Mouse (Mus musculus): ENCODE measurements around the gene Pstpip1.

The Pstpip1 gene

DNA sequence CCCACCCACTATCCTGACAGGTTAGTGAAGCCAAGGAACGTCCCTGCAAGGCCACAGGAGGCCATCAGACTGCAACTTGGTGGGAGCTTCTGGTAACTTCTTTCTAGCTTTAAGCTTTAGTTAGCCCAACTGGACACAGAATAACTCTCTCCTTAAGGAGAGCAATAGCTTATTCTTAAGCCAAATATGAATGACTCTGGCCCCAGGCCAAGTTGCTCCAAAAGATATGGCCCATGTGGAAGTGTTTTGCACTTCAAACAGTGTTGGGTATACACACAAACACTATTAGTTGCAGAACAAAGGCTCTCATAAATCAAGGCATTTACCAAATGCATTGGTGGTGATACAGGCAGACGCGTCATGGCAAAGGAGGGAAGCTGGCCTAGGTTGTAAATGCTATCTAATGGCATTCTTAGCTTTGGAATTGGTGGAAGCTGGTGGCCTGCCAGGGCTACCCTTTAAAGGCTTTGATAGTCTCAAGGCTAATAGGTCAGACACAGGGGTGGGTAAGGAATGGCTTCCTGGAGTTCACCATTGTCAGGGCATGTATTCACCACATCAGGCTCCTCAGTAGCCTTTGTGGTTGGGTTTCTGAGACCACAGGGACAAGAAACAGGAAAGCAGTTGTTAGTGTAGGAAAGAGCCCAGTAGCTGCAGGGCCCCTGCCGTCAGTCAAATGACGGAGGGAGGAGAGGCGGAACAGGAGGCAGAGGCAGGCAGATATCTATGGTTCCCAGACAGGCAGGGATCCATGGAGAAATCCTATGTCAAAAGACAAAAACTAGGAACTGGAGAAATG lies 16.7 kb downstream of the Pstpip1 start:
- DNase-seq (ENCODE audit: low spot score in 2 of 2), result no peak

DNA sequence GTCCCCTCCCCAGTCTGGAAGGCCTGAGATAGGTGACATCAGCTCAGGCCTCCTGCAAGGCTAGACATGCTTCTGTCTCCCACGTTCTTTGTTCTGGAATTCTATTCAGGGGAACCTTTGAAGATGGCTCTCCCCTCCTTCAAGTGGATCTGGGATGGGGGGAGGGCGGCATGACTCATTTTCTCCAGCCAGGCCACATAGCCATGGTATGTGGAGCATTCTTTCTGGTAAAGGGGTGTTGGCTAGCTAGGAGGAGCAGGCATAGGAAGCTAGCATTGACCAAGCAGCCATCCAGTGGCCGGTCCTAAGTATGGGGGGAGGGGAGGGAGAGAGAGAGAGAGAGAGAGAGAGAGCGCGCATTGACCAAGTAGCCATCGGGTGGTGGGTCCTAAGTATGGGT lies 17.8 kb downstream of the Pstpip1 start:
- DNase-seq (ENCODE audit: low spot score in 2 of 2), result no peak

GRCm38 (mm10) chr9:56108174-56108573 lies 18.4 kb downstream of the Pstpip1 start:
- no peak for DNase-seq (ENCODE audit: low spot score in 2 of 2)

DNA sequence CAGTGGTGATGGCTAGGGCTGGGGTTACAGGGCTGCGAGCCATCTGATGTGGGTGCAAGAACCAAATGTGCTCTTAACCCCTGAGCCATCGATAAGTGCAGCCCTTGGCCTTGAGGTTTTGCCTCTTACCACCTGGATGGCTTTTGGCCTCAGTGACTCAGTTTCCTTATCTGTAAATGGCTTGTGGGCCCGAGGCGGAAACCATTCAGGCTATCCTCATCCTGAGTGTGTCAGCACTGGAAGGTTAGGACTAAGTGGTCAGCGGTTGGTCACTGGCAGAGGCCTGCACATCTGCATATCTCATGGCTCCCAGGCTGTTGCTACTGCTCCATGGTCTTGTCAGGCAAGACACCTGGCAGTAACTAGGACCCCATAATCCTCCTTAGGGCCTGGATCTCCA lies 28.3 kb downstream of the Pstpip1 start:
- DNase-seq (ENCODE audit: low spot score in 2 of 2), result no peak

DNA sequence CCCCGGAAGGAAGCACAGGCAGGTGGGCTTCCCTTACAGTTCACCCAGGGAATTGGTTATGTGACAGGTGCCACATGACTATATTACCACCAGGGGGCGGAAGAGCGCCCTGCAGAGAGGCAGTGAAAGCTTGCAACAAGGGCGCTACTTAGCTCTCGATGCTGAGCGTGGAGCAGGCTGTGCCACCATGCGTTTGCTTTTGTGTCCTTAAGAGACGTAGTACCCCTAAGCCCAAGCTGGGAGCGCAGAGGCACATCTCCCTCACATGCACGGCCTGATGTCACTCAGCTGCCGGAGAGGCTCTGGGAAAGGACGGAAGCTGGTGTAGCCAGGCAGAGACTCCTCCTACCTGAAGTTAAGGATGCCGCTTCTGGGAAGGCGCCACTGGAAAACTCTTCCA lies 28.8 kb downstream of the Pstpip1 start:
- peak; percentile 23 to 71 for DNase-seq (ENCODE audit: low spot score in 2 of 2)

DNA sequence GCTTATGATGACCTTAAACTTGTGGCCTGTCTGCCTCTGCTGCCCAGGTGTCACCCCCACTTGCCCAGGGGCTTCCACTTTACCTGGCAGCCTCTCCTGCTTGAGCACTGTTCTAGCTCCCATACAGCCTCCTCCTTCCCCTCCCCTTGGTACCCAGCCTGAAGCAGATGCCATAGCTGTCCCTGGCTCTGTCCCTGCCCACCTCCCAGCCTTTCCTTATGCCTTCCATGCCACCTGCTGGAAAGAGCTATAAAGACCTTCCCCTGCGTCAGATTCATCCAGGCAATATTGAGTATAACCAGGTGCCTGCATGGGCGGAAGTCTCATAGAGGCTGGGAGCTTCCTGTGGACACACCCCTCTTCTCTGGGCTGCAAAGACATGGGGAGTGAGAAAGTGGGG lies 29.9 kb downstream of the Pstpip1 start:
- no peak for DNase-seq (ENCODE audit: low spot score in 2 of 2)

- peak in 1 of 2 experiments; percentile 41 for DNase-seq (ENCODE audit: low spot score in 2 of 2)
Measured at GRCm38 (mm10) chr9:56121097-56121496, 31.3 kb downstream of the Pstpip1 start.

DNA sequence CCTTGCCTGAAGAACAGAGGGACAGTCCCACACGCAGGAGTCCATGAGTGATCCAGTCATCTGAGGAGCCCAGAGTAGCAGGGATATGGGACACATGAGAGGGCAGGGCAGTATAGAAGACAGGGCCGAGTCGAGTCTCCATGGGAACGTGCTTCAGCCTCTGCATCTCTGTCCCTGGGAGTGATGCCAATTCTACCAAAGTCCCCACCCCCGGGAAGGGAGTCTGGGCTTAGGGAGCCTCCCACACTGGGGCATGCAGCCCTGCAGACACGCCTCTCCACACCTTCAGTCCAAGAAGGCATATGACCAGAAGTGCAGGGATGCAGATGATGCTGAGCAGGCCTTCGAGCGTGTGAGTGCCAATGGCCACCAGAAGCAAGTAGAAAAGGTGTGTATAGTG lies 33.2 kb downstream of the Pstpip1 start:
- no peak for DNase-seq (ENCODE audit: low spot score in 2 of 2)

- no peak for DNase-seq (ENCODE audit: low spot score in 2 of 2)
Measured at GRCm38 (mm10) chr9:56123613-56124012, 33.9 kb downstream of the Pstpip1 start.

- DNase-seq (ENCODE audit: low spot score in 2 of 2), result no peak
Measured at GRCm38 (mm10) chr9:56124561-56124960, 34.8 kb downstream of the Pstpip1 start.

DNA sequence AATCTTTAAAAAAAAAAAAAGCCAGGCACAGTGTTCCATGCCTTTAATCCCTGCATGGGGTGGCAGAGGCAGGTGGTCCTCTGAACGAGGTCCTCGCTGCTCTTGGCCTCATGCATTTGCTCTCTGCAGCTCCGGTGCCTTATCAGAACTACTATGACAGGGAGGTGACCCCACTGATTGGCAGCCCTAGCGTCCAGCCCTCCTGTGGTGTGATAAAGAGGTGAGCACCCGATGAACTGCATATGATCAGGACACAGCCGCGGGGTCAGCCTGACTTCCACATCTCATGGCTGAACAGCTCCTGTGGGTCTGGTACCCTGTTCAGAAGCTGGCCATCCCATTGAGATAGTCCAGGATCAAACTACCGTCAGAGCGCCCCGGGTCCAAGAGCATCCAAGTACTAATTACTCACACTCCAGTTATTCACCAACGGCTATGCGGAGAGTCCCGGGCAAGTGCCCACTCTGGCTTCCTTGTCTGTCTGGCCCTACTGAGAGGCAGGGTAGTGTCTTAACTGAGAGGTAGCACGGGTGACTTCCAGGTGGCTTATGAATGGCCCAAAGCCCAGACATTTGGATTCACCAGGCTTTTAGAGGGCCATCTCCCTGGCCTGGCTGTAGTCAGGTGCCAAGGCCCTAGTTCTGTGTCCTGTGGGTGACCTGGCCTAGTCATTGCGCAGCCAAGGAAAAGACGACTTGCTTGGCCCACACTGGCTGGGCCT lies 36.9 kb downstream of the Pstpip1 start:
- no peak for DNase-seq (ENCODE audit: low spot score in 2 of 2)

- DNase-seq (ENCODE audit: low spot score in 2 of 2), result no peak
Measured at GRCm38 (mm10) chr9:56128331-56128730, 38.6 kb downstream of the Pstpip1 start.

GRCm38 (mm10) chr9:56129951-56130350 lies 40.2 kb downstream of the Pstpip1 start:
- no peak for DNase-seq (ENCODE audit: low spot score in 2 of 2)

GRCm38 (mm10) chr9:56130536-56130935 lies 40.8 kb downstream of the Pstpip1 start:
- DNase-seq (ENCODE audit: low spot score in 2 of 2), result no peak

DNA sequence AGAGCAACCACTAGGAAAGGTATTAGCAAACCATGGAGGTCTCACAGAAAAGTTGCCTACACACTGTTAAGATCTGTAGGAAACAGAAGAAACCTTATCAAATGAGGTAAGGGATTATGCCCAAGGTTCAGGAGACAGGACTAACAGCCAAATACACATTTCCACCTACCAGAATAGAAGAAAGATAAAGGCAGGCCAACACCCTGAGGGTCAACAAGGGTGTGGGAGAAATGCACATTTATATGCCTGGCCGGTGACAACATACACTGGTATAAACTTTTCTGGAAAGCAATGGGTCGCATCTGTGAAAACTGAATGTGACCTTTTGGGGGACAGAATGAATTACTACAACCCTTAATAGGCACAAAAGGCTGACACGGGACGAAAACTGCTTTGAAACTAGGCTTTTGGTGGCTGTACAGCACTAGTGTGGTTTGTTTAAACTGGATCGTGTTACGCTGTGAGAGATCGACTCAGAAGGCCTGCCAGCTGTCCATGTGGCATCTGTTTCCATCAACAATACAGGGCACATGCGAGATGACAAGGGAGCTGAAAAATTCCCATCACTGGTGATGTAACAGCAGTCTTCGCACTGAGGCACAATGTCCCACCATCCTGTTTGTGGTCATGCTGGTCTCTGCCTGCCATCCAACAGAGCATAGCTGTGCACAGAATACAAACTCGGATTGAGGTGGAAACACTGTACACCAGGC lies 42.2 kb downstream of the Pstpip1 start:
- no peak for DNase-seq (ENCODE audit: low spot score in 2 of 2)

- no peak for DNase-seq (ENCODE audit: low spot score in 2 of 2)
Measured at GRCm38 (mm10) chr9:56133970-56134369, 44.2 kb downstream of the Pstpip1 start.

DNA sequence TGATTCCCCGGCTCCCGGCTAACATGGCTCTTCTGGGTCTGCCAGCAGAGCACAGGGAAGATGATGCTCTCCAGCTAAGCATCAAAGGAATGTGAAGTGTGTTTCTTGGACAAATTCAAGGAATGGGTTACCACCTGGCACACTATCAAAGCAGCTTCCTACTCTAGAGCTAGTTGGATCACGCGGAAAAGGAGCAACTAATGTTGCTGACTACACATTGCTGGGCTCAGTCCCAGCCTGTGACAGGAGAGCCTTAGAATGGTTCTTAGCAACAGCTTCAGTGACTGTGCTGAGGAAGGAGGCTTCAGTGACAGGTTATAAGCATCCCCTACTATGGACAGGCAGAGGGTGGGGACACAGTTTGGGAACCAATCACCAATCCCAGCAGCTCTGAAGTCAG lies 44.9 kb downstream of the Pstpip1 start:
- no peak for DNase-seq (ENCODE audit: low spot score in 2 of 2)

GRCm38 (mm10) chr9:56135590-56136197 lies 45.9 kb downstream of the Pstpip1 start:
- DNase-seq (ENCODE audit: low spot score in 2 of 2), result no peak

- no peak for DNase-seq (ENCODE audit: low spot score in 2 of 2)
Measured at GRCm38 (mm10) chr9:56141776-56142175, 52.0 kb downstream of the Pstpip1 start.

- DNase-seq (ENCODE audit: low spot score in 2 of 2), result no peak
Measured at GRCm38 (mm10) chr9:56144366-56145003, 54.7 kb downstream of the Pstpip1 start.

DNA sequence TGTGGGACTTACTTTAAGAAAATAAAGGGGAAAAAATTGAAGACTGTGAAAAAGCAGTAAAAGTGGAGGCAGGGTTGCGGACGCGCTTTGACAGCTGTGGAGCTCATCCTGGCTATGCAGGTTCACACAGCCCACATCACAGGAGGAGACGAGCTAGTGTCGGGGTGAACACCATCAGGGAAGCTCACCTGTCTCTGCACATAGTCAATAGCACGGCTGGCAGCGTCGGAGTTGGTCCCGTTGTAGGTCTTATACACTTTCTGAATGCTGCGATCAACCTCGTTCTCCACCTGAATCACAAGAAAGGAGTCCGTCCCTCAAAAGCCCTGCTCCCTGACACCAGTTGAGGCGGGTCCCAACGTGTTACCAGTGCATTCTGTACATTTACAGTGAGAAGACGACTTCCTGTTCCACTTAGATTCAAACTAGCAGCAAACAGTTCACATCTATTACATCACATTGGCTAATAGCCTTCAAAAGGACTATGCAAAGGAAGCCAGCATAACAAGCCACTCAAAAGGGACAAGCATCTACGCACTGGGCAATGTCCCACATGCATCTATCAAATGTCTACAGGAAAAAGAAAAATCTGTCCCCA lies 56.7 kb downstream of the Pstpip1 start:
- DNase-seq (ENCODE audit: low spot score in 2 of 2), result no peak

Data from spleen, postnatal 10 days (tissue).